Mouse (Mus musculus) layer of hippocampus, adult 9-10 months (tissue): ENCODE results near the gene Zmym4.

Experiments
- DNase-seq: peaks from one replicate; pipeline ENCODE4 v3.0.0; 2022; ENCODE audit warnings: low spot score

Zmym4 gene

GRCm38 (mm10) chr4:126942846-126943245 lies 25.1 kb downstream of the Zmym4 start:
- DNase-seq, result no peak

GRCm38 (mm10) chr4:126927701-126928100 lies 40.2 kb downstream of the Zmym4 start:
- DNase-seq, result no peak

- no peak for DNase-seq
Observed at GRCm38 (mm10) chr4:126889879-126890278, 78.1 kb downstream of the Zmym4 start.

- DNase-seq, result no peak
Observed at GRCm38 (mm10) chr4:126885953-126886352, 82.0 kb downstream of the Zmym4 start.

GRCm38 (mm10) chr4:126883602-126884001 lies 84.3 kb downstream of the Zmym4 start:
- no peak for DNase-seq

GRCm38 (mm10) chr4:126879560-126880275 lies 88.2 kb downstream of the Zmym4 start:
- DNase-seq, result no peak

- no peak for DNase-seq
Observed at GRCm38 (mm10) chr4:126872717-126873116, 95.2 kb downstream of the Zmym4 start.

- no peak for DNase-seq
Observed at GRCm38 (mm10) chr4:126868699-126869098, 99.2 kb downstream of the Zmym4 start.

- DNase-seq, result no peak
Observed at GRCm38 (mm10) chr4:126861514-126862266, 106.2 kb downstream of the Zmym4 start.

GRCm38 (mm10) chr4:126860268-126860986 lies 107.5 kb downstream of the Zmym4 start:
- DNase-seq, result no peak

GRCm38 (mm10) chr4:126852971-126853370 lies 115.0 kb downstream of the Zmym4 start:
- no peak for DNase-seq

GRCm38 (mm10) chr4:126850778-126851080 lies 117.2 kb downstream of the Zmym4 start:
- DNase-seq, result no peak

GRCm38 (mm10) chr4:126850019-126850777 lies 117.7 kb downstream of the Zmym4 start:
- no peak for DNase-seq

GRCm38 (mm10) chr4:126846971-126847370 lies 121.0 kb downstream of the Zmym4 start:
- no peak for DNase-seq

GRCm38 (mm10) chr4:126845664-126846063 lies 122.3 kb downstream of the Zmym4 start:
- DNase-seq, result no peak

- DNase-seq, result no peak
Observed at GRCm38 (mm10) chr4:126842911-126843310, 125.0 kb downstream of the Zmym4 start.

GRCm38 (mm10) chr4:126840996-126841560 lies 126.9 kb downstream of the Zmym4 start:
- DNase-seq, result no peak

GRCm38 (mm10) chr4:126839873-126840272 lies 128.1 kb downstream of the Zmym4 start:
- peak; percentile 94 for DNase-seq

GRCm38 (mm10) chr4:126838799-126839198 lies 129.1 kb downstream of the Zmym4 start:
- DNase-seq, result no peak

- no peak for DNase-seq
Observed at GRCm38 (mm10) chr4:126831122-126831521, 136.8 kb downstream of the Zmym4 start.

- DNase-seq, result no peak
Observed at GRCm38 (mm10) chr4:126823917-126824316, 144.0 kb downstream of the Zmym4 start.
